Mouse (Mus musculus): ENCODE measurements around the gene Sipa1l3.
A peak's percentile ranks its signal among the peaks of the same experiment; 100 is the strongest.

Sipa1l3 gene

GRCm38 (mm10) chr7:29518421-29519210, at the start of gene Sipa1l3:
TSS of gene Sipa1l3 (minus strand) at chr7:29518641.
- DNase-seq (ENCODE audit: low read depth, low spot score): peak; percentile 95

GRCm38 (mm10) chr7:29563006-29563405, 44.6 kb upstream of the Sipa1l3 start:
- DNase-seq (ENCODE audit: low read depth, low spot score): no peak

GRCm38 (mm10) chr7:29561046-29561445, 42.6 kb upstream of the Sipa1l3 start:
- no peak for DNase-seq (ENCODE audit: low read depth, low spot score)

GRCm38 (mm10) chr7:29559290-29559689, 40.8 kb upstream of the Sipa1l3 start:
- no peak for DNase-seq (ENCODE audit: low read depth, low spot score)

- DNase-seq (ENCODE audit: low read depth, low spot score): no peak
Observed at GRCm38 (mm10) chr7:29558744-29559143, 40.3 kb upstream of the Sipa1l3 start.

- DNase-seq (ENCODE audit: low read depth, low spot score): no peak
Observed at GRCm38 (mm10) chr7:29556283-29556682, 37.8 kb upstream of the Sipa1l3 start.

- DNase-seq (ENCODE audit: low read depth, low spot score): no peak
Observed at GRCm38 (mm10) chr7:29555521-29555920, 37.1 kb upstream of the Sipa1l3 start.

GRCm38 (mm10) chr7:29555051-29555450, 36.6 kb upstream of the Sipa1l3 start:
- DNase-seq (ENCODE audit: low read depth, low spot score): no peak

- no peak for DNase-seq (ENCODE audit: low read depth, low spot score)
Observed at GRCm38 (mm10) chr7:29550691-29551090, 32.2 kb upstream of the Sipa1l3 start.

GRCm38 (mm10) chr7:29541608-29542007, 23.2 kb upstream of the Sipa1l3 start:
- no peak for DNase-seq (ENCODE audit: low read depth, low spot score)

GRCm38 (mm10) chr7:29541186-29541585, 22.7 kb upstream of the Sipa1l3 start:
- no peak for DNase-seq (ENCODE audit: low read depth, low spot score)

GRCm38 (mm10) chr7:29540631-29541030, 22.2 kb upstream of the Sipa1l3 start:
- no peak for DNase-seq (ENCODE audit: low read depth, low spot score)

GRCm38 (mm10) chr7:29523700-29524099, 5.3 kb upstream of the Sipa1l3 start:
- peak; percentile 62 for DNase-seq (ENCODE audit: low read depth, low spot score)

GRCm38 (mm10) chr7:29521841-29522575, 3.6 kb upstream of the Sipa1l3 start:
- peak; percentile 66 for DNase-seq (ENCODE audit: low read depth, low spot score)

GRCm38 (mm10) chr7:29521365-29521764, 2.9 kb upstream of the Sipa1l3 start:
- no peak for DNase-seq (ENCODE audit: low read depth, low spot score)

GRCm38 (mm10) chr7:29520794-29521193, 2.4 kb upstream of the Sipa1l3 start:
- DNase-seq (ENCODE audit: low read depth, low spot score): no peak

- DNase-seq (ENCODE audit: low read depth, low spot score): no peak
Observed at GRCm38 (mm10) chr7:29519211-29519550, 740 bp upstream of the Sipa1l3 start.

- no peak for DNase-seq (ENCODE audit: low read depth, low spot score)
Observed at GRCm38 (mm10) chr7:29518054-29518420, 404 bp downstream of the Sipa1l3 start.

GRCm38 (mm10) chr7:29517178-29517577, 1.3 kb downstream of the Sipa1l3 start:
- no peak for DNase-seq (ENCODE audit: low read depth, low spot score)

GRCm38 (mm10) chr7:29515652-29516051, 2.8 kb downstream of the Sipa1l3 start:
- DNase-seq (ENCODE audit: low read depth, low spot score): no peak

- no peak for DNase-seq (ENCODE audit: low read depth, low spot score)
Observed at GRCm38 (mm10) chr7:29512729-29513128, 5.7 kb downstream of the Sipa1l3 start.

- DNase-seq (ENCODE audit: low read depth, low spot score): no peak
Observed at GRCm38 (mm10) chr7:29511598-29512275, 6.7 kb downstream of the Sipa1l3 start.

GRCm38 (mm10) chr7:29508522-29508921, 9.9 kb downstream of the Sipa1l3 start:
- no peak for DNase-seq (ENCODE audit: low read depth, low spot score)
